In the genomic region with DNA sequence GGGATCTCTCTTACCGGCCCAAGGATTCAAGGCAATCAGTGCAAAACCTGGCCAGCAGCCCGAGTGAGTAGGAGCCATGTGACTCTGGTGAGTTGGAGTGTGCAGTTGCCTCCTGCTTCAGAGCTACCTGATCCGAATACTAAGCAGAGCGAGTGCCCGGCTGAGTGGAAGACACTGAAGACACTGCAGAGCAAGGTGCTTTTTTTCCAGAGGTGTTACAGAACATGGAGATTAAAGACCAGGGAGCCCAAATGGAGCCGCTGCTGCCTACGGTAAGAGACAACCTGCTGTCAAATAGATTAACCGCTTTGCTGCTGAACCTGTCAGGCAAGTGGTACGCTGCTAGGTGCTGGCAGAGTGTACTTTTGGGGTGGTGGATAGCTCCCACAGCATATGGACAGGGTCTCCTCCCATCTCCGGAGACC, we compare ENCODE assay signal across 7 mouse cellular contexts. TPM values are rescaled to one million over a fixed set of nuclear protein-coding genes. Genes with fewer than 3 reads are reported as not detected.
A peak's percentile ranks its signal among the peaks of the same experiment; 100 is the strongest.
DNase-seq lines count a peak whose midpoint lies in the region; ATAC-seq lines count a peak whose summit lies in the region.

A gene (plus strand): TSS at position 42 of the 425 bp plus-strand sequence.

- peak; percentile 77 for ATAC-seq in frontal cortex, adult (ENCODE audit: low TSS enrichment)
- ATAC-seq in midbrain, embryonic 13.5 days: peak; percentile 87

- H3K9ac ChIP-seq in midbrain, embryonic 13.5 days (replicated peaks): peak within 1 kb of the TSS; percentile 76

- no peaks in the 10 kb centered on the region; the same call in 1 of the 2 replicates for H3K4me1 ChIP-seq in midbrain, embryonic 13.5 days (replicated peaks)

- H3K36me3 ChIP-seq in midbrain, embryonic 13.5 days: no peaks in the 10 kb centered on the region

- H3K27me3 ChIP-seq in midbrain, embryonic 13.5 days: no peaks in the 10 kb centered on the region

- H3K4me2 ChIP-seq in midbrain, embryonic 13.5 days (replicated peaks): peak within 1 kb of the TSS; percentile 70

- H3K9me3 ChIP-seq in midbrain, embryonic 13.5 days: no peaks in the 10 kb centered on the region

- DNase-seq in adrenal gland, postnatal 25 days: peak; percentile 16
- peak; percentile 82 for DNase-seq in cerebellum, adult 11-12 months
- DNase-seq in layer of hippocampus, postnatal 14 days (ENCODE audit: low spot score in 2 of 2): peak; percentile 49 to 57
- peak; percentile 62 for DNase-seq in telencephalon, adult 2 months (ENCODE audit: low read depth, low spot score)
- no peak for DNase-seq in urinary bladder, adult 2 months (ENCODE audit: low spot score)

- peak within 1 kb of the TSS; percentile 93 for H3K27ac ChIP-seq in midbrain, embryonic 13.5 days

- 14% methylated on average over 10 of the region's 10 CpGs for WGBS in midbrain, embryonic 13.5 days

- H3K4me3 ChIP-seq in midbrain, embryonic 13.5 days (replicated peaks): peak within 1 kb of the TSS; percentile 56

RNA-seq across cellular contexts. Expression of the gene that starts here (rescaled TPM):
- total RNA-seq in adrenal gland, postnatal 25 days (2021): 1.5 and 3.9 TPM in 2 replicates
- total RNA-seq in layer of hippocampus, postnatal 14 days (2021): 100 to 1,000 TPM; 179 to 181 TPM
- polyA plus RNA-seq in midbrain, embryonic 13.5 days (2015; fragmentation: Nextera tagmentation; extraction: Ambion mirVana): 7.5 and 8.9 TPM in 2 replicates
- 0.07 TPM in 1 of 2 replicates, not detected in the other for polyA plus RNA-seq in urinary bladder, adult 2 months (2012; rRNA removed)

Comparison
In these comparisons a context has a peak if more than half of its experiments do, and no peak if none do; other contexts are left out.
1. RNA of the gene that starts here (total RNA-seq): 179 to 181 TPM in layer of hippocampus, postnatal 14 days; 1.5 to 3.9 TPM in adrenal gland, postnatal 25 days; every median in the first group is over 10 times any median in the second.